Mouse (Mus musculus) C2C12 (cell line): ENCODE results near the gene Trpm8. TPM values are rescaled to one million over a fixed set of nuclear protein-coding genes. Genes with fewer than 3 reads are reported as not detected.

Source experiments
- H3K27me3 ChIP-seq: one replicate; pipeline ENCODE4 v1.6.1; 2011; ENCODE audit not compliant: control insufficient read depth, insufficient read depth, insufficient read length
- H3K36me3 ChIP-seq: one replicate; pipeline ENCODE4 v1.6.1; 2011; ENCODE audit not compliant: control insufficient read depth, insufficient read depth
- H3K4me3 ChIP-seq: one replicate; pipeline ENCODE4 v1.5.1; 2011; ENCODE audit warnings: mild to moderate bottlenecking, control low read depth; ENCODE audit not compliant: poor library complexity, insufficient read depth, severe bottlenecking
- H3K79me2 ChIP-seq: one replicate; pipeline ENCODE4 v1.6.1; 2011; ENCODE audit not compliant: control insufficient read depth, insufficient read depth
- H3K79me3 ChIP-seq: one replicate; pipeline ENCODE4 v1.6.1; 2011; ENCODE audit warnings: low read depth, control low read depth
- H3ac ChIP-seq: one replicate; pipeline ENCODE3; 2011; ENCODE audit warnings: low read depth; ENCODE audit not compliant: control insufficient read depth, insufficient read length
- CEBPB ChIP-seq: IDR thresholded peaks from one replicate; pipeline ENCODE4 v1.6.1; 2011; ENCODE audit warnings: low read depth, mild to moderate bottlenecking, control low read depth, moderate library complexity
- CTCF ChIP-seq: IDR thresholded peaks from one replicate; pipeline ENCODE4 v1.5.1; 2011; ENCODE audit not compliant: control insufficient read depth, insufficient read depth, insufficient read length
- FOSL1 ChIP-seq: IDR thresholded peaks from one replicate; pipeline ENCODE4 v1.8.0; 2011; ENCODE audit warnings: mild to moderate bottlenecking, low read length; ENCODE audit not compliant: poor library complexity, insufficient read depth, severe bottlenecking
- MAX ChIP-seq: IDR thresholded peaks from one replicate; pipeline ENCODE4 v1.6.1; 2011; ENCODE audit warnings: mild to moderate bottlenecking, control low read depth
- MYOD1 ChIP-seq: IDR thresholded peaks from one replicate; pipeline ENCODE4 v1.6.1; 2011; ENCODE audit warnings: low read depth; ENCODE audit not compliant: control insufficient read depth, insufficient read length
- MYOG ChIP-seq: IDR thresholded peaks from one replicate; pipeline ENCODE4 v1.6.1; 2011; ENCODE audit not compliant: control insufficient read depth, insufficient read length; ENCODE audit errors: extremely low read depth
- USF1 ChIP-seq: IDR thresholded peaks from one replicate; pipeline ENCODE4 v1.6.1; 2011; ENCODE audit warnings: low read depth, mild to moderate bottlenecking, control low read depth, moderate library complexity
- polyA plus RNA-seq: library from polyadenylated mRNA; unstranded; fragments of >200 nt; fragmentation: generic; extraction: Trizol; gene quantifications from one replicate; pipeline ENCODE4 v1.2.1, GENCODE M21; 2012; ENCODE audit warnings: missing spikeins

Trpm8 gene
- polyA plus RNA-seq, 1 experiment: 0.02 TPM

DNA sequence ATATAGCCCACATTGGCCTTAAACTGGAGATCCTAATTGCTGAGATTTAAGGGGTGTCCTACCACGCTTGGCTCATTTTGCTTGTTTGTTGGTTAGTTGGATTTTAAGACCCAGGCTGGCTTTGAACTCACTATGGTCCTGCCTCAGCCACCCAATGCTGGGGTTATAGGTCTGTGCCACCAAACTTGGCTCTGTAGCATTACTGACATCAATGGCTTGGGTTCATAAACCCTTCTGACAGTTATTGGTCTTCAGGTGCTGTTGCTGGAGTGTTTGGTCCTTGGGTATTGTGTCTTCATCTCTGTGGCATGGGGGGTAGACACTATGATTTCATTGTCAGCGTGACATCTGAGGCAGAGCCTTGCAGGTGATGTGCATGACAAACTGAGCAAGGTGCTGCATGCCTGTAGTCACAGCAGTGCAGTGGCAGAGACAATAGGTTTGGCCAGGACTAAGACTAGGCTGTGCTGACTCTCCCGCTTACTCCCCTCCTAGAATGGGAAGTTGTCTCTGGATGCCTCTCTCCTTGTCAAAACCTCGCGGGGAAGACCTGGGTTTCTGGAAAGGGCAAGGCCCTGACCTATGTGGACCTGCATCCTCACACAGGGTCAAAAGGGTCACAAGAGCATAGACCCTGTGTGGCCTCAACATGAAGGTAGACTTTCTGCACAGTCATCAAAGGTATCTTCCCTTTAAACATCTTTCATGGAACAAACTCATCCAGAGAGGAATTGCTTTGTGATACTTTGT, 23.0 kb downstream of the Trpm8 start:
- Histone ChIP-seq H3K27me3 (no peaks in the 10 kb centered on the region), H3K79me2 (no peaks in the 10 kb centered on the region), H3K4me3 (no peak overlapping the region), H3ac (no peak overlapping the region), H3K36me3 (no peaks in the 10 kb centered on the region), H3K79me3 (no peaks in the 10 kb centered on the region)
- TF ChIP-seq MYOD1 (no peak), USF1 (no peak), CTCF (no peak), FOSL1 (no peak), CEBPB (no peak), MYOG (no peak), MAX (no peak)

DNA sequence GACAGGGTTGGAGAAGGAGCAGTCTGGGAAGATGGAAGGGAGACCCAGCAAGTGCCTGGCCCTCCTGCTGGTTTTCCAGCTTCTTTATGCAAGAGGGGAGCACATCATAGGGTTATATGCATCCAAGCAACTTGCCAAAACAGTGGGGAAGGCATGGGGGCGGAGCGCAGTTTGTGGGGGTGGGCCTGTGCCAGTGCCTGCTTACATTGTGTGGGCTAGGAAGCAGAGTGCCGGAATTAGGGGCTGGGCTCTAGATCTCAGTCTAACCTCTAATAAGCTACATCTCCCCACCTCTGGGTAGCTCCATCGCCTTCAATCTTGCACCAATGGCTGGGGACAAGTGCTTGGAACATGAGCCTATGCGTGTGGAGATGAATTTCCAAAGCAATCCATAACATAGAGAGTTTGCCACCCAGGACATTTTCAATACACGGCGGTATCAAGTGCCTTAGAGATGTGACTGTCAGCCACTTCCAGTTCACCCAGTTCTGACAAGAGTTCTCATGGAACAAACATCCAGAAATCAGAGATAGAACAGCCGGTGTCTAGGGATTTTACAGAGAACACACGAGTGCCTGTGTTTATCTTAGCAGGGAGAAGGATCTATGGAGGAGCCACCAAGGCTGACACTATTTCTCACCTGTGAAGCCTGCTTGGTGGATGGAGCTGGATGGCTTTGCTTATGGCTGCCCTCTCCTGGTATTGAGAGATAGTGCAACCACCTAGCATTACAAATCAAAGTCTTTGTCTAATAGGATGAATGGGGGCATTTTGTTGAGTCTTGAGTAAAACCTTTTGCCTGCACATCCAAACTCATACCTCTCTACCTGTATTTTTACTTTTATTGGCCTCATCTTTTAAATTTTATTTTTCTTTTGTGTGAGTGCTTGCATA, 23.9 kb downstream of the Trpm8 start:
- TF ChIP-seq MYOD1: no peak
- TF ChIP-seq USF1: no peak
- no peak for TF ChIP-seq FOSL1
- TF ChIP-seq CTCF: no peak
- TF ChIP-seq MYOG: no peak
- TF ChIP-seq CEBPB: no peak
- TF ChIP-seq MAX: no peak
- Histone ChIP-seq H3K27me3 (no peaks in the 10 kb centered on the region), H3K36me3 (no peaks in the 10 kb centered on the region), H3ac (no peak overlapping the region), H3K79me3 (no peaks in the 10 kb centered on the region), H3K4me3 (no peak overlapping the region), H3K79me2 (no peaks in the 10 kb centered on the region)

DNA sequence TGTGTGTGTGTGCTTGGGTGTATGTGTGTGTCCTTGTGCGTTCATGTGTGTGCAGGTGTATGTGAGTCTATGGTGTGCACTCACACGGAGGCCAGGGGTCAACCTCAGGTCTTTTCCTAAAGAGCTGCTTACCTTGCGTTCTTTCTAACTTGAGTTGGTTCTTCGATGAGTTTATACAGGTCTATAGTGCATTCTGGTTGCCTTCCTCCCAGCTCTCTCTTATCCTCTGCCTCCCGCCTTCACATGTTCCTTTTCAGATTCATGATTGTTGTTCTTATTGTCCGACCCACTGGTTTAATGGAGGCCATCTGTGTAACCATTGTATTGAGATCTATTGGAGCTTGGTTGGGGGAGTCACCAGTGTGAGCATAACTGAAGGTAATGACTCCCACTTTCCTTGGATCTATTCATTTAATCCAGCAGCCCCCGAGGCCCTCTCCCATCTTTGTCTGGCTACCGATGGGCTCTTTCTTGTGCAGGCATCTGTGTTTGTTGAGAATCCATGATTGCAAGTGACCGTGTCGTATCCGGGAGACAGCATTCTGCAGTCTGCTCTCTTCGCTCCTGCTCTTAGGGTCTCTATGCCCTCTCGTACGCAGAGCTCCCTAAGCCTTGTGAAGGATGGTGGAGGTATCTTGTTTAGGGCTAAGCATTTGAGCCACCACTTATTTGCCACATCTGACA, 24.7 kb downstream of the Trpm8 start:
- Histone ChIP-seq H3ac (no peak overlapping the region), H3K79me2 (no peaks in the 10 kb centered on the region), H3K4me3 (no peak overlapping the region), H3K79me3 (no peaks in the 10 kb centered on the region), H3K27me3 (no peaks in the 10 kb centered on the region), H3K36me3 (no peaks in the 10 kb centered on the region)
- TF ChIP-seq CTCF (no peak), MYOD1 (no peak), MAX (no peak), FOSL1 (no peak), USF1 (no peak), CEBPB (no peak), MYOG (no peak)

DNA sequence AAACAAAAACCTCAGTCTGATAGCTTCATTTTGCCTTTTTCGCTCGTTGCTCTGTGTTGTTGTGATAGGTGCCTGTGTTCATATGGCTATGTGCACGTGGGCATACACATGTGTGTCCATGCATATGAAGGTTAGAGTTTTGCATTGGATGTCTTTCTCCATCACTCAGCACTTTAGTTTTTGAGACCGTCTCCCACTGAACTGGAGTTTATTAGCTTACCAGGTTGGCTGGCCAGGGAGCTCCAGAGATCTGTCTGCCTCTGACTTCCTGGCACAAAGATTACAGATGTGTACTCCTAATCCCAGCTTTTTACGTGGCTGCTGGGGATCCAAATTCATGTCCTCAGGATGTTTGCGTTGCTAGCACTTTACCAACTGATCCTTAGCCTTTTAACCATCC, 26.3 kb downstream of the Trpm8 start:
- Histone ChIP-seq H3ac (no peak overlapping the region), H3K27me3 (no peaks in the 10 kb centered on the region), H3K79me2 (no peaks in the 10 kb centered on the region), H3K4me3 (no peak overlapping the region), H3K36me3 (no peaks in the 10 kb centered on the region), H3K79me3 (no peaks in the 10 kb centered on the region)
- TF ChIP-seq MYOD1 (no peak), CEBPB (no peak), USF1 (no peak), FOSL1 (no peak), CTCF (no peak), MYOG (no peak), MAX (no peak)
